Mouse (Mus musculus) heart, adult 9 months (tissue): ENCODE data around the gene Prrc2c.
A peak's percentile ranks its signal among the peaks of the same experiment; 100 is the strongest.
"Not testable (repeated sequence)": the region's sequence is repeated elsewhere in the genome, so short reads cannot be mapped to it uniquely, and the experiment has no call there.

Experiments
- DNase-seq, 2 experiments: peaks; one replicate each; pipeline ENCODE4 v3.0.0; 2022; ENCODE audit warnings: low spot score in 2 of 2

Gene Prrc2c

DNA sequence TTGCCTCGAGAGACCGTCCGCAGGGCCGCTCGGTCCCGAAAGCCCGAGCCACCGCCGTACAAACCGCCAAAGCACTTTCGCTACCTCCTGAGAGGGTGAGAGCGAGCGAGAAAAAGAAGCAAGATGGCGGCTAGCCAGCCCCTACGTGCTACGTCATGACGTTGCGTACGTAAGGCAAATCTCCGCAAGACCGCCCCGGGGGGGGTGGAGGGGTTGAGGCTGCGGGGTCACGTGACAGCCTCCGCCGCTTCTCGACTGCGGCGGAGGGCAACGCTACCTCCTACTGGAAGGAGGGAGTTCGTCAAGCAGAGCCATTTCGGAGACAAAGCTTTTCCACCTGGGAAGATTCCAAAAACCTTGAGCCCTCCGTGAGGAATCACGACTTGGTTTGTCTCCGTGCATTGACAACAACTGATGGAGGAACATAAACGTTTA, at the start of gene Prrc2c:
TSS of gene Prrc2c (minus strand) at position 156 of the 435 bp plus-strand sequence.
- DNase-seq, result peak; percentile 98 to 99

DNA sequence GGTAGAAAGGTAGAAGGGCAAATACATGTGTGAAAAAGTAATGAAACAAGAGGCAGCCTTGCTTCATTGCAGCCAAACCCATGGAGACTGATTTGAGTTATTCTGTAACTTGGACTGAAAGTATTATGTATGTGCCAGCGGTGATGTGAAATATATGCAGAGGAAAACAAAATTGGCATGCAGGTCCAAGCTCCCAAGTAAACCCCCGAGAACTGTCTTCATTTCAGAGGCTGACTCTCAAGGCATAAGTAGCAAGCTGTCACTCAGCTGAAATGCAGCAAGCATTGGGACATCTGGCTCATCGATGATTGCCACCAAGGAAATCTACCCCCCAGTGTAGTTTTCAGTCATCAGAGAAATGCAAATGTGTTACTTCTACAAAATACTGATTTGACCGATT, 44.9 kb upstream of the Prrc2c start:
- DNase-seq, result no peak

DNA sequence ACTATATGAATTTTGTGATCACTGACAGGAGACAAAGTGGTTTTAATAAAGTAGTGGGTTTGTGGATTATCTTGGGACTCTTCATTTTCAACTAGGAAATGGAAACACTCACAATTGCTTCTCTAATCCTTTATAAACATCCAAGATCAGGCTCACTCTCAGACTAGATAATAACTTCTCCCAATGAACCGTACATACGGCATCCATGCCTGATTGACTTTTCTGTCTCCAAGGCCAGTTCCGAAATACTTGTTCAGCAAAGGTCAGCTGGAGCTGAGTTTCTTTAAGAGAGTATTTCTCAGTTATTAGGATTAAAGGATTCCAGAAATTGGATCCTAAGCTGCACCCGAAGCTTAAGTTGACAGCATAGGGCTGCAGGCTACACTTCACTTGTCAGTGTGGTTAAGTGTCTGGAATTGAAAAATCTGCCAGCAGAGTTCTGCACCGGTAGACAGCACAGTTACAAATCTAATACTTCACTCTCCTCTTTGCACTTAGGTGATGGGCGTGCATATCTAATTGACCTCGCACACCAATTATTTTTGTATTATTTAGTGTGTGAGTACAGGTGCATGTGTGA, 43.4 kb upstream of the Prrc2c start:
- no peak for DNase-seq

DNA sequence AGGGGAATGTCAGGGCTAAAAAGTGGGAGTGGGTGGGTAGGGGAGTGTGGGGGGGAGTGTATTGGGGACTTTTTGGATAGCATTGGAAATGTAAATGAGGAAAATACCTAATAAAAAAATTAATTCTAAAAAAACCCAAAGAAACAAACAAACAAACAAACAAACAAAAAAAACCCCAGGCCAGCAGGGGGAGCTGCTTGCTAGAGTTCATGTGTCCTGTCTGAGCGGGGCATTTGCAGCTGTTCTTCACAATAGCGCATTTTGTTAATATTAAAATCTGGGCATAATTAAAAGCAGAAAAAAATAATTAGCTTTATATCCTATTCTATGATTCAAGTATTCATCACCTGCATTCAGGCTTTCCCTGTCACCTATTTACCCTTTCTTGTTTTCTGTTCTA, 40.7 kb upstream of the Prrc2c start:
- DNase-seq, result not testable (repeated sequence)

DNA sequence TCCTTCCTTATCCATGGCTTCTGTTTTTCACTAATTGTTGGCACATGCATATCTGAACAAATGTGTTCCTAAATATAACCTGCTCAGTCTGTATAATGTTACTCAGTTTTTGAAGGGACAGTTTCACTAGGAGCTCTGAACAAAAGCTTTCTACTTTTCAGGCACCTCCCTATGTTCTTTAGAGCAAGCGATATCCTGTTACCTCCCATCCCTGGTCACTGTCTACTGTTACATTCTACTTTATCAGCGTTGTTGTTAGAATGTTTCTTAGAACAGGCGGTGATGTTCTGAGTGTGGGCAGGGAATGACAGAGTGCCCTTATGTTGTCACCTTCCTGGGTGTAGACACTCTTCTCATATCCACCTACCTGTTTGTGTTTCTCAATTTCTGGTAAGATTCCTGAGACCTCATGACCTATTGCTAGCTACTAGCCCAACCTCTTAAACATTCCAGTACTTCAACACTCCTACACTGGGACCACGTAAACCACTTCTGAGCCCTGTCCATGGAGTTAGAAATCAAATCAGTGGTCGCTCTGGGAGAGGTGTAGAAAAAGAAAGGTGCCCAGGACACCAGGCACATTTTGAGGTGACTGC, 37.7 kb upstream of the Prrc2c start:
- no peak for DNase-seq

DNA sequence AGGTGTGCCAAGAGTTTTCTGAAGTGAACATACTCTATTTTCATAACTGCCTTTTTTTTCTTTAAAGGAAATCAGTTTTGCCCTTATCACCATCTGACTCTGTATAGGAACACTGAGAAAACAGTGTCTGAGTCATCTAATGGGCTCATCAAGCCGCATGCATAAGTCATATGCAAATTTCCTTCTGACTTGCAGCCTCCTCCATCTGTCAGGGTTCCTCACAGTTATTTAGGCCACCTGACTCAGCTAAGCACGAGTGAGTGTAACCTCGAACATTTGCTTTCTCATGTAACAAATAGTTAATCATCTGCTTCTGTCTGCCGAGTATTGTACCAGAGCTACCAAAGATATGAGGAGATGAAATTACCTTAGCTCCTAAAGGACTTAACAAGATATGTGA, 33.3 kb upstream of the Prrc2c start:
- no peak for DNase-seq

DNA sequence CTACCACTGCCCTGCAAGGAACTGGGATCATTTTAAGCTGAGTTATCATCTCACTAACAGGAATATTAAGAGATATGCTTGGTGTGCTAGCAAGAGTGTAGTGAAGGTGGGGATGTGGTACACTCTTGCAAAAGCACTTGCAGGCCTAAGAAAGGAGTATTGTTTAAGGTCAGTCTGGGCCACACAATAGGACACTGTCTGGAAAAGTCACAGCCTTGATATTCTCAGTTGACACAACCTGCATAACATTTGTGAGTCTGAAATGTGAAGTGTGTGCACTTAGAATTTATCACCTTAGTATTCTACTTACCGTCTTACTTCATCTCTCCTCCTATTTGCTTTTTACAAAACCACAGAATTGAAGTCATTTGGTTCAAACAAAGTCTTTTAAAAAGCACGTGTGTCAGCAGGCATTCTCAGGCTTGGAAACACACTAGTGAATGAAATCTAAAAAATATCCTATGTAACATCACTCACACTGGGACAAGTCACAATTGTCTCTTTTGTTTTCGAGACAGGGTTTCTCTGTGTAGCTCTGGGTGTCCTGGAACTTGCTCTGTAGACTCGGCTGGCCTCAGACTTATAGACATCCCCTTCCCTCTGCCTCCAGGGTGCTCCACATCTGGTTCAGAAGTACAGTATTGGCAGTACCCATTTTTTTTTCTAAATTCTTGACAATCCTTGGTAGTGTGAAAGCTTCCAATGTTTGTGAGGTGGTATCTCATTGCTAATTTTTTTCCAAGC, 31.4 kb upstream of the Prrc2c start:
- DNase-seq, result no peak

DNA sequence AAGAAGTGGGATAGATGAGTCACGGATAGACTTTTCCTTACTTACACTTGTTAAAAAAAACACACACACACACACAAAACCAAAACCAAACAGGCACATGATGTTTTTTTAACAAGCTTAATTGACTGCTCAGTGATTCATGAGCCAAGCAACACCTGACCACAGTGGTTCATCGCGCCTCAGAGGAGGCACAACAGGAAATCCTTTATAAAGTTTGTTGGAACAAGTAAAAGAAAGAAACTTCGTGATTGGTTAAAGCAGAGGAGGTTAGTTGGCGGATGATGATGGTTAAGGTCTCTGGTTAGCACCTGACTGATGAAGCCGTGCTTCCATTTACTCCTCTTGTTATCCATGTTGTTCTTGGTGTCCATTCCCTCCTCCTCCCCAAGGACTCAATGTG, 11.7 kb upstream of the Prrc2c start:
- no peak for DNase-seq

DNA sequence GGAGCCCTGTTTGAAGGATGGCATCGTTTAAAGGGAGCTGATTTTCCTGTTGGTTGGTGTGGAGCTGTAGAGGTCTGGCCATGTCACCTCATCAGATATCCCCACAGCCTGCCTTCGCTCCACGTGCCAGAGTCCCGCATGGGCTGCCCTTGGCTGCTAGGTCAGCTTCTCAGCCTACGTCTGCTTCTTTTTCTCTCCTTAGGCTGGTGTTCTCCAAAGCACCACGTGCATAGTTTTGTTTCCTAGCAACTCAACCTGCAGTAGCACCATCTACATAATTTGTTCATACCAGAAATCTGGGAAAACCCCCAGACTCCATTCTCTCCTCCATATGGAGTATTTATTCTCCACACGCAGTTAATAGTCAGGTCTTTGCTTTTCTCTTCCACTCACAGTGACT, 9.3 kb upstream of the Prrc2c start:
- no peak for DNase-seq

DNA sequence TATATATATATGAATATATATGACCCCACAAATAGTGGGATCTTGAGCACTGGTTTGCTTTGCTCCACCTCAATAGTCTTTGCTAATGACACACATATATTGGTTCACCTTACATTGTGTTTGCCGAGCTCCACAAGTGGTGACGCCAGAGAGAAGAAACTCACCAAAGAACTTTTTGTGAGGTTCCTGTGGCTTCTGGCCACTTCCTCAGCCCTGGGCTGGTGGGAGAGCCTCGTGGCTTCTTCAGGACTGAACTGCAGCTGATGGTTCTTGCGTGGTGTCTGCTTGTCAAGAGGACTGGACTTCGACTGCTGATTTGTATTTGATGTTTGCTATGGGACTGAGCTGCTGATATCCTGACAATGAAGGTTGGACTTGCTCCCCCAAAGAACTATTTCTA, 8.4 kb upstream of the Prrc2c start:
- no peak for DNase-seq

DNA sequence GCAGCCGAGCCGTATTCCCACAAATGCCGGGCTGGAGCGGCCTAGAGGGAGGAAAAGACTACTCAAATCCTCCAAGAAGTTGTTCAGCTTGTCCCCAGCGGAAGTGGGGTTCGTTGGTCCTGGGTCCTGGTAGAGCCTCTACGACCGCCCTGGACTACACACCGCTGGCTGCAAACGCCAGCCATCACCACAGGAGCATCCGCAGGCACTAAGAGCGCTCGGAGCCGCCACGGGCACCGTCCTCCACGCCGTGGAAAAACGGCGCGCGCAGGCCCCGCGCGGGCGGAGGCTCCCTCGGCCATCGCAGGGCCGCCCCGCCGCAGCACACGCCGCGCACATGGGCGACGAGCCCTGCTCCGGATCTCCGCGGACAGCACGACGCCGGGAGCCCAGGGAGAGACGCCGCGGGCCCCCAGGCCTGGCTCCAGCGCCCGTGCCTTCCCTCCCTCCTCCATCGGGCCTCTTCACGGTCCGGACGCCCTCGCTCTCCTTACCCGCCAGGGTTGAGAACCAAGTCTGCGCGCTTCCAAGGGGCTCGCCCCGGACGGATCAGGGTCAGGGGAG, 443 bp downstream of the Prrc2c start:
- DNase-seq, result peak in 1 of 2 experiments; percentile 19

DNA sequence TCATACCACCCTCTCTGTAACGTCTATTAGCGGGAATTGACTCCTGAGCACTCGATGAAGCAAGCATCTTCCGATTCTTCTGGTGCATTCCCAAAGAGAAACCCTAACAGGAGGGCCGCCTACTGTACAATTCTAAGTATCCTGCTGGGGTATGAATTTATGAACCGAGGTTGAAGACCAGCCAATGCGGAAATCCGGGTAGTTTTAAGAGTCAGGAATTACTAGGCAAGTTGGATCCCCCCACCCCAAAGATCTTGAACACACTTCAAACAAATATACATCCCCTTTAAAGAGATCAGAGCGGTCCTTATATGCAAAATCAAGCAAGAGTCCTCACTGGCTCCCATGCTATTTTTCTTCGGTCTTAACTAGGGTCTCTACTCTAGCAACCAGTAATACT, 950 bp downstream of the Prrc2c start:
- peak; percentile 30 to 35 for DNase-seq

DNA sequence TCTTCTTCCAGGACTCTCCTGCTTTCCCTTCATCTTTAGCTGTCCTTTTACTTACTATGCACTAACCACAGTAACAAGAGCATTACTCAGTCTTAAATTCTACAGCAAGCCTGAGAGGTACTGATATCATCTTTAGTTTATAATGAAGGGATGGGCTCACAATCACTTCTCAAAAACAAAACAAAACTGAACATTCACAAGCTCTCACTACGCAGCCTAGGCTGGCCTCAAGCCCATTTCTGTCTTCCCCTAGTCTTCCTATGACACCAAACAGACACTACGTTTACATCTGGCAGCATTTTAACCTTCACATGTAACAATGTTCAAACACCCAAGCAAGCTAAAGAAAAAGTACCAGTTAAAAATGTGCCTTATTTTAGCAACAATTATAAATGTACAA, 1.9 kb downstream of the Prrc2c start:
- no peak for DNase-seq

DNA sequence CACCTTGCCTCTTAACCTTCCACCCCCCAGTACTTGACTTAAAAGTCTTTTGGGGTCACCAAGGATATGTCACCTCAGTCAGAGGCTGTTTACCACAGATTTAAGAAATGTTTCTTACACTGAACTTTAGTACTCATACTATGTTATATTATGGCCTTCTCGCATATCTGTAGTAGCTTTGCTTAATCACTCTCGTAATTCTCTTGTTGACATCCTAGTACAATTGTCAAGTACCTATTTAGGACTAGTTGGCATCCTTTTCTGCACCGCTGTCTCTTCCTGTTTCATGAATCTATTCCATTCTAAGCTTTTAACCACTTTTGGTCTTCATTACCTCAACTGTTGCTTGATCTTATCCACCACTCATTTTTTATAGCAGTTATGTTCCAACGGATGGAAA, 5.3 kb downstream of the Prrc2c start:
- DNase-seq, result no peak

DNA sequence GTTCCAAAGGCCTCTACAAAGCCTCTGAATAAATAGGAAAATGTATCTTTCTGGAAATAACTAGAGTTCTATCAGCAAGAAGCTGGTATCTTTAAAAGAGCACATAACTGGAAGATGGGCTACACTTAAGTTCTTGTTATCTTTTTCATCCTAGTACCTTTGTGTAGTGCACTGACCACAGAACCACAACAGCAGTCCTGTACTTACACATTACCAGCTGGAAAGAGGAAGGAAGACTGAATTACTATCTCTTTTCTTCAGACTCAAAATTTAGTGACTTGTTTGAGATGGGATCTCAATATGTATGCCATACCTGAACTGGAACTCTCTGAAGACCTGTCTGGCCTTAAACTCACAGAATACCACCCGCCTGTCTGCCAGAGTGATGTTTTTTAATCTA, 6.1 kb downstream of the Prrc2c start:
- DNase-seq, result no peak

DNA sequence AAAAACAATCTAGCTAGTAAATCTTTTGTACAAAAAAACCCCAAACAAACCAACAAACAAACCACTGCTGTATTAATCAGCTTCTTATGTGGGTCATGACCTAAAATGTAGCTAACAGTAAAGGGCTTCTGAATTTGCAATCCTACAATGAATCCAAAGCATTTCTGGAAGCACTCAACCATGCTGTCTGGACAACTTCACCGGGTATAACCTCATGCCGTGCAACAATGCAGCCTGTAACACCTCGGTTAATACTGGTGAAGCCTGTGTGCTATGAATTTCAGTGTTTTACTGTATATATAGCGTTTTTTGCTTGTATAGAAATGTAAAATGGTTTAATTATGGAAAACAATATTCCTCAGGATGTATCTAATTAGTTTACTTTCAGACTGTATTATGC, 8.3 kb downstream of the Prrc2c start:
- DNase-seq, result no peak

DNA sequence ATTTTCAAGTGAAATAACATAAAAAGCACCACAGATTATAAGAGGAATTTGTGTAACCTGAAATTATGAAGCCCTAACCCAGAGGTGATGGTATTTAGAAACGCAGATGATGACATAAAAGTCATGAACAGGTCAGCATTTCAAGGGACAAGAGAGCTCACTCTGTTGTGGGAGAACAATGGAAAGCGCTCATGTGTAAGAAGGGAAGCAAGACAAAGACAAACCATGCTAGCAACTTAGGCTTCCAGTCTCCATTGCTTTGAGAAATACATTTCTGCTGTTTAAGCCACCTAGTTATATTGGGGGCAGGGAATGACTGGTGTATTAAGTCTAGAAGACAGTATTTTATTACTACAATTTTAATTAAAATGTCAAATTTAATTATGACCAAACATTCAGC, 10.9 kb downstream of the Prrc2c start:
- no peak for DNase-seq

DNA sequence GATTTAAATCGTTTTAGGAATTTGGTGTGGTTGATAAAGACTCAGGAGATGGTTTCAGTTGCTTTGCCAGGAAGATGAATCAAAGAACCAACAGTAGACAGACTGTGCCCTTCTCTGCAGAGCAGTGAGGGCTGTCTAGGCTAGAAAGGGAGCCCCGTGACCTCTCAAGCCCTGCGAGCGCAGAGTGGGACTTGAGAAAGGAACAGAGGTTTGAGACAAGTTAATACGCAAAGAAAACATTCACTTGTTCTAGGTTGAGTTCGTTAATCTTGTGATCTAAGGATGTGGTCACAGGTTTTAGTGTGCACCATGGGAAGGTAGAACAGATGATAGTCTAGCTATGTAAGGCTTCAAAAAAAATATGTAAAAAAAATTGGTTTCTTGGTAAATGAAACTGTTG, 12.4 kb downstream of the Prrc2c start:
- DNase-seq, result no peak

DNA sequence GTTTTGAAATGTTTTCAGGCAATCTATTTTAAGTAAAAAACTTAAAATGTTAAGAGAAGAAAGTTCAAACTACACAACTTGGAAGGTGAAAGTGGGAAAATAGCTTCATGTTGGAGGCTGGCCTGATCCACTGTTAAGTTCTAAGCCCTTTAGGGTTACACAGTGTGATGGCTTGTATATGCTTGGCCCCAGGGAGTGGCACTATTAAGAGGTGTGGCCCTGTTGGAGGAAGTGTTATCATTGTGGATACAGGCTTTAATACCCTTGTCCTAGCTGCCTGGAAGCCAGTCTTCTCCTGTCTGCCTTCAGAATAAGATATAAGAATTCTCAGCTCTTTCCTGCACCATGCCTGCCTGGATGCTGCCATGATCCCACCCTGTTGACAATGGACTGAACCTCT, 16.7 kb downstream of the Prrc2c start:
- no peak for DNase-seq

DNA sequence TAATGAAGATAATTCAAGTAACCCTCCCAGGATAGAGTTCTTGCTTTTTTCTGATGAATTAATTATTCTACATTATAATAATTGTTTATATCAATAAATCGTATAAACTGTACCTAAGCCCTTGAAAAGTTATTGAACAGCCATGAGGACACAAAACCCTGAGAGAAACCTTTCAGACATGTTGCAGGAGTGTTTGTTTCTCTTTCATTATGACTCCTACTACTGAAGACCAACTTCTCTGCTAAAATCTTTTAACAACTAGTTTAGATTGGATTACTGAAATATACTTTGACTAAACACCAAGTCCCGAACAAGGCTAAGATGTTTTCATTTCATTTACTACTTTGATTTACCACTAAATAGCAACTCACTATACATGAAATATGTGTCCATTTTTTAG, 19.7 kb downstream of the Prrc2c start:
- DNase-seq, result no peak

DNA sequence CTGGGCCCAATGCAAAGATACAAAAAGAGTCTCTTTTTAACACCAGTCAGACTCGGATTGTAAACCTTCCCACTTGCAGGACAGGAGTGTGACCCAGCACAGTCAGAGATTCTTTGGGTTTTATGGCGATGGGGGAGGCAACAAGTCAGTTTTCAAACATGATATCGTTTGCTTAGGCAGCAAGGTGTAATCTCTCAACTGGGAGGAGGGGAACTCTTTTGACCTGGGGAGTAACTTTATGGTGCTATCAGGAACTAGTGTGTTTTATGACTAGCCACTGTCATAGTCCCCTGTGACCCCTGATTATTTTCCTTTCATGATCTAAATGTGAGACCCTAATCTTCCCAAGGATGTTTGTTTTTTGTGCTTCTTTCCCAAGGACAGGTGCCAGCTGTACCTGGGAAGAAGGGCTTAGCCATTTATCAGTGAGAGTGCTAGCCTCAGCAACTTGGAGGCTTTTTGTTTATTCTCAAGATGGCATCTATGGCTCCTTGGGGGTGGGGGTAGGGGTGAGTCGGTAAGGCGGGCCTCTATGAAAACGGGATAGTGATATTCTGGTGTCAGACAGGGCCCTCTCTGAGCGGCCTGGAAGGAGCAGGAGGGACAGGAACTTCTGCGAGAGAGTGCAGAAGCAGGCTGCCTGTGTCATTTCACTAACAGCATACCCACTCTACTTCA, 39.8 kb downstream of the Prrc2c start:
- no peak for DNase-seq

DNA sequence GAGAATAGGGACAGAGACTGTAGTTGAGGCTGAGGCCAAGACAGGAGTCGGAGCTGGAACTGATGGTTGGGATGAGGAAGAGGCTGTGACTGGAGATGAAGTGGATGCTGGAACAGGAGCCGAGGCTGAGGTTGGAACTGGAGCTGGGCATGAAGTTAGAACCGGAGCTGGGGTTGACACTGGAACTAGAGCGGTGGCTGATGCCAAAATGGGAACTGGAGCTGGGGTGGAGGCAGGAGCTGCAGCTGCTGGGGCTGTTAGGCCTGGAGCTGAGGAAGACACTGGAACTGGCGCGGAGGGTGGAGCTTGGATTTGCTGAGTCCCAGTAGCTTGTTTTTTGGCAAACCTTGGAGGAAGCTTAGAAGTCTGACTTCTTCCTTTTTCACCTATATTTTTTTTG, 42.5 kb downstream of the Prrc2c start:
- no peak for DNase-seq

DNA sequence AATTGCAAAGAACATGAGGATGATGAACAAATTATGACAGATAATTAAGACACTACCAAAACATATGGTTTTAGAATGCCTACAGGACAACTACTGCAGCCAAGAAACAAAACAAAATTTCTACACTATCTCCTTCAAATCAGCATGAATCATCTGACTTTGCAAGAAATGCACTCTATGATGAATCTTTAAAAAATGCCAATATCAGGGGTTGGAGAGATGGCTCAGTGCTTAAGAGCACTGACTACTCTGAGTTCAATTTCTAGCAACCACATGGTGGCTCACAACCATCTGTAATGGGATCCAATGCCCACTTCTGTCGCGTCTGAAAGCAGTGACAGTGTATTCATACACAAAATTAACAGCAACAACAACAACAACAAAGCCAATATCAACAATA, 46.6 kb downstream of the Prrc2c start:
- DNase-seq, result no peak
